Mouse (Mus musculus): ENCODE data around the gene Myo15. TPM values are rescaled to one million over a fixed set of nuclear protein-coding genes. Genes with fewer than 3 reads are reported as not detected.
A peak's percentile ranks its signal among the peaks of the same experiment; 100 is the strongest.

Myo15 gene
- total and polyA plus RNA-seq, 3 experiments = 0.04 to 0.07 TPM; not detected in 1

- no peak overlapping the region for H3K27ac ChIP-seq (ENCODE audit: control insufficient read depth, low read depth, low read length)
- no peak overlapping the region for H3K4me3 ChIP-seq (ENCODE audit: control insufficient read depth in 1 of 2, insufficient read depth in 1 of 2, low read depth in 2 of 2, low read length in 2 of 2)
- H3K27me3 ChIP-seq (ENCODE audit: control insufficient read depth in 1 of 2, insufficient read depth in 2 of 2, low read length in 2 of 2) = no peaks in the 10 kb centered on the region
- H3K4me1 ChIP-seq (ENCODE audit: control insufficient read depth in 1 of 2, insufficient read depth in 2 of 2, low read length in 2 of 2) = peaks cover 0 to 12% of the 10 kb centered on the region in 2 experiments; a peak in 3 of 4 replicates
- peaks cover 9 to 10% of the 10 kb centered on the region in 2 experiments for H3K36me3 ChIP-seq (ENCODE audit: control insufficient read depth in 1 of 2, insufficient read depth in 2 of 2, low read length in 2 of 2)
- peaks cover 16% of the 10 kb centered on the region for H3K79me2 ChIP-seq (ENCODE audit: control insufficient read depth, insufficient read depth, low read length, poor library complexity)
- no peaks in the 10 kb centered on the region for H3K9me3 ChIP-seq (replicated peaks; ENCODE audit: insufficient read depth, low read length)
- DNase-seq (ENCODE audit: low read depth, low spot score) = peak; percentile 56
- no peak overlapping the region for H3K9ac ChIP-seq (ENCODE audit: control insufficient read depth, low read depth, low read length, poor library complexity, severe bottlenecking)
- TF ChIP-seq ETS1 (IDR thresholded peaks at IDR 0.05; ENCODE audit: low read depth, low read length) (no peak), ZNF384 (IDR thresholded peaks at IDR 0.05; ENCODE audit: low read depth, low read length) (peak; percentile 75; the same call in 1 of the 2 replicates), CTCF (IDR thresholded peaks at IDR 0.05 in 2 of 3, conservative IDR thresholded peaks at IDR 0.05 in 1 of 3; ENCODE audit: control insufficient read depth in 1 of 3, insufficient read depth in 1 of 3, low read depth in 2 of 3, low read length in 3 of 3, poor library complexity in 1 of 3, severe bottlenecking in 1 of 3) (peak in 2 of 3 experiments; percentile 17 to 20; a peak in 1 of 6 replicates)
These were observed 11.2 kb upstream of the Myo15 start for GRCm38 (mm10) chr11:60457973-60458372.

DNA sequence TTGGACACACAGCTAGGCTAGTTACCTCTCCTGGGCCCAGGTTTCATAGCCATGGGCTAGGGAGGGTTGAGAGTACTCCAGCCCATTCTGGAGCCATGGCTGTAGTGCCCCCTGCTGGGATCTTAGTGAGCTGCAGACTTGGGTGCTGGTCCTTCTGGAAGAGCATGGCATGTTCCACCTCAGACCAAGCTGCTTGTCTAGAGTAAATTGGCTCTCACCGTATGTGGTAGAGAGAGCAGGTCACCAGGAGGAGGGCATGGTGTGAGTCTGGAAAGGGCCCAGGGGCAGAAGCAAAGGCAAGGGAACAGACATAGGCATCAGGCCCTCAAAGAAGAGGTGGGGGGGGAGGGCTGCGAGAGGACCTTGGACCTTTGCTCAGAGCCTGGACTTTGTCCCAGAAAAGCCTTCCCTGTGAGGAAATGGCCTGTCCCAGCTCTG, 3.2 kb upstream of the Myo15 start:
- peak; percentile 69 for DNase-seq (ENCODE audit: low read depth, low spot score)
- Histone ChIP-seq H3K4me3 (ENCODE audit: control insufficient read depth in 1 of 2, insufficient read depth in 1 of 2, low read depth in 2 of 2, low read length in 2 of 2) (no peak overlapping the region), H3K9me3 (replicated peaks; ENCODE audit: insufficient read depth, low read length) (no peaks in the 10 kb centered on the region), H3K27ac (ENCODE audit: control insufficient read depth, low read depth, low read length) (no peak overlapping the region), H3K4me1 (ENCODE audit: control insufficient read depth in 1 of 2, insufficient read depth in 2 of 2, low read length in 2 of 2) (no peaks in the 10 kb centered on the region), H3K36me3 (ENCODE audit: control insufficient read depth in 1 of 2, insufficient read depth in 2 of 2, low read length in 2 of 2) (peaks cover 0 to 8% of the 10 kb centered on the region in 2 experiments; a peak in 2 of 4 replicates), H3K9ac (ENCODE audit: control insufficient read depth, low read depth, low read length, poor library complexity, severe bottlenecking) (no peak overlapping the region), H3K79me2 (ENCODE audit: control insufficient read depth, insufficient read depth, low read length, poor library complexity) (no peaks in the 10 kb centered on the region), H3K27me3 (ENCODE audit: control insufficient read depth in 1 of 2, insufficient read depth in 2 of 2, low read length in 2 of 2) (no peaks in the 10 kb centered on the region)
- TF ChIP-seq RAD21 (IDR thresholded peaks at IDR 0.05; ENCODE audit: low read depth, low read length) = peak; percentile 53
- peak; percentile 61 for TF ChIP-seq SMC3 (IDR thresholded peaks at IDR 0.05; ENCODE audit: low read depth, low read length)
- TF ChIP-seq ETS1 (IDR thresholded peaks at IDR 0.05; ENCODE audit: low read depth, low read length) = no peak
- peak; percentile 74 to 87 (median 82) for TF ChIP-seq CTCF (IDR thresholded peaks at IDR 0.05 in 2 of 3, conservative IDR thresholded peaks at IDR 0.05 in 1 of 3; ENCODE audit: control insufficient read depth in 1 of 3, insufficient read depth in 1 of 3, low read depth in 2 of 3, low read length in 3 of 3, poor library complexity in 1 of 3, severe bottlenecking in 1 of 3)
- TF ChIP-seq MXI1 (IDR thresholded peaks at IDR 0.05; ENCODE audit: low read depth, low read length) = no peak

GRCm38 (mm10) chr11:60470743-60471142, 1.6 kb downstream of the Myo15 start:
- Histone ChIP-seq H3K4me3 (ENCODE audit: control insufficient read depth in 1 of 2, insufficient read depth in 1 of 2, low read depth in 2 of 2, low read length in 2 of 2) (no peak overlapping the region), H3K27me3 (ENCODE audit: control insufficient read depth in 1 of 2, insufficient read depth in 2 of 2, low read length in 2 of 2) (no peaks in the 10 kb centered on the region), H3K9ac (ENCODE audit: control insufficient read depth, low read depth, low read length, poor library complexity, severe bottlenecking) (no peak overlapping the region), H3K79me2 (ENCODE audit: control insufficient read depth, insufficient read depth, low read length, poor library complexity) (no peaks in the 10 kb centered on the region), H3K36me3 (ENCODE audit: control insufficient read depth in 1 of 2, insufficient read depth in 2 of 2, low read length in 2 of 2) (peaks cover 0 to 2% of the 10 kb centered on the region in 2 experiments; a peak in 1 of 4 replicates), H3K27ac (ENCODE audit: control insufficient read depth, low read depth, low read length) (no peak overlapping the region), H3K9me3 (replicated peaks; ENCODE audit: insufficient read depth, low read length) (no peaks in the 10 kb centered on the region), H3K4me1 (ENCODE audit: control insufficient read depth in 1 of 2, insufficient read depth in 2 of 2, low read length in 2 of 2) (no peaks in the 10 kb centered on the region)
- TF ChIP-seq EP300 (IDR thresholded peaks at IDR 0.05; ENCODE audit: low read depth in 1 of 2, low read length in 2 of 2) (no peak), ZNF384 (IDR thresholded peaks at IDR 0.05; ENCODE audit: low read depth, low read length) (no peak), KAT2A (conservative IDR thresholded peaks at IDR 0.05; ENCODE audit: low read depth, low read length) (no peak), RCOR1 (IDR thresholded peaks at IDR 0.05; ENCODE audit: low read depth, low read length) (no peak), SMC3 (IDR thresholded peaks at IDR 0.05; ENCODE audit: low read depth, low read length) (no peak), ZKSCAN1 (IDR thresholded peaks at IDR 0.05; ENCODE audit: low read depth, low read length) (no peak), TCF12 (IDR thresholded peaks at IDR 0.05; ENCODE audit: low read depth, low read length) (no peak)
- DNase-seq (ENCODE audit: low read depth, low spot score) = no peak
